Mouse (Mus musculus) ovary, postnatal 14 days (tissue): ENCODE results near the gene Irf2bp2.

ENCODE experiments used
- DNase-seq: peaks from one replicate; pipeline ENCODE4 v3.0.0; 2022; ENCODE audit warnings: low spot score

Gene Irf2bp2

GRCm38 (mm10) chr8:126593889-126594480 lies at the start of gene Irf2bp2:
Gene Irf2bp2, minus strand, starts transcription at chr8:126593986.
- DNase-seq = peak; percentile 78

- DNase-seq = no peak
Measured at GRCm38 (mm10) chr8:126642665-126643064, 48.9 kb upstream of the Irf2bp2 start.

- DNase-seq = no peak
Measured at GRCm38 (mm10) chr8:126641568-126642295, 47.9 kb upstream of the Irf2bp2 start.

GRCm38 (mm10) chr8:126639161-126639560 lies 45.4 kb upstream of the Irf2bp2 start:
- DNase-seq = no peak

- DNase-seq = no peak
Measured at GRCm38 (mm10) chr8:126638027-126638426, 44.2 kb upstream of the Irf2bp2 start.

- DNase-seq = no peak
Measured at GRCm38 (mm10) chr8:126634541-126635048, 40.8 kb upstream of the Irf2bp2 start.

- no peak for DNase-seq
Measured at GRCm38 (mm10) chr8:126628616-126629015, 34.8 kb upstream of the Irf2bp2 start.

GRCm38 (mm10) chr8:126626415-126626814 lies 32.6 kb upstream of the Irf2bp2 start:
- DNase-seq = no peak

- DNase-seq = no peak
Measured at GRCm38 (mm10) chr8:126622111-126622795, 28.5 kb upstream of the Irf2bp2 start.

GRCm38 (mm10) chr8:126620721-126621120 lies 26.9 kb upstream of the Irf2bp2 start:
- DNase-seq = no peak

- no peak for DNase-seq
Measured at GRCm38 (mm10) chr8:126619487-126619886, 25.7 kb upstream of the Irf2bp2 start.

- DNase-seq = no peak
Measured at GRCm38 (mm10) chr8:126617665-126618064, 23.9 kb upstream of the Irf2bp2 start.

GRCm38 (mm10) chr8:126616736-126617135 lies 22.9 kb upstream of the Irf2bp2 start:
- DNase-seq = no peak

GRCm38 (mm10) chr8:126615765-126616164 lies 22.0 kb upstream of the Irf2bp2 start:
- DNase-seq = no peak

GRCm38 (mm10) chr8:126614740-126615132 lies 20.9 kb upstream of the Irf2bp2 start:
- no peak for DNase-seq

- no peak for DNase-seq
Measured at GRCm38 (mm10) chr8:126614062-126614739, 20.4 kb upstream of the Irf2bp2 start.

GRCm38 (mm10) chr8:126613143-126613542 lies 19.4 kb upstream of the Irf2bp2 start:
- no peak for DNase-seq

- no peak for DNase-seq
Measured at GRCm38 (mm10) chr8:126612739-126613138, 19.0 kb upstream of the Irf2bp2 start.

- no peak for DNase-seq
Measured at GRCm38 (mm10) chr8:126610713-126611112, 16.9 kb upstream of the Irf2bp2 start.

- DNase-seq = no peak
Measured at GRCm38 (mm10) chr8:126609556-126610263, 15.9 kb upstream of the Irf2bp2 start.

GRCm38 (mm10) chr8:126603241-126603947 lies 9.6 kb upstream of the Irf2bp2 start:
- DNase-seq = no peak
